Mouse (Mus musculus) natural killer cell, adult 2 months (primary cell): Measurements from ENCODE around the gene 9430015G10Rik.

Experiments
- DNase-seq, 2 experiments: peaks; one replicate each; pipeline ENCODE4 v3.0.0; 2022; ENCODE audit warnings: low spot score in 2 of 2

9430015G10Rik gene

GRCm38 (mm10) chr4:156169129-156169528 is 59.3 kb downstream of the 9430015G10Rik start:
- no peak for DNase-seq

DNA sequence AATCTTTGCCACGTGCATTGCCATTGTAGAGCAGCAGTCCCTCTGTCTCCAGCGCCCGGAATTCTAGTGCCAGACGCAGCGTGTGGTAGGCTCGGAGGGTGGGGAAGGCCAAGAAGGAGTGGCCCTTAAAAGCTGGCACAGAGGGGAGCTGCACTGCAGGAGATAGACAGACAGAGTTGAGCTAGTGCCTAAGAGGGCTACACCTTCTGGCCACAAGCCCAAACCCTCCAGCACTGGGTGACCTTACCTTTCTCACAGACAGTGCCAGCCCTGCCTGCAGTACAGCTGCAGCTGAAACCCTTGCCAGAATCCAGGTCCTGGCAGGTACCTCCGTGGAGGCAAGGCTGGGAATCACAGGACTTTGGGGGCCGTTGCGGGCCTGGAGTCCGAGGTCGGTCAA is 62.0 kb downstream of the 9430015G10Rik start:
- no peak for DNase-seq
